Mouse (Mus musculus): ENCODE measurements at regions not wholly inside any gene's neighbourhood (a gene's known extent, or its start where the extent isn't known, plus 50 kb on each side); places are given as distances from the start of the nearest gene placed in this dataset.

GRCm38 (mm10) chr3:53792541-53792940 is 52.3 kb upstream of the Gm10985 start:
- Histone ChIP-seq H3K4me3 (replicated peaks; ENCODE audit: low read length) (no peak overlapping the region), H3K36me3 (ENCODE audit: insufficient read depth, low read length) (no peaks in the 10 kb centered on the region), H3K9me3 (ENCODE audit: low read length) (no peaks in the 10 kb centered on the region), H3K27me3 (ENCODE audit: insufficient read depth, low read length) (no peaks in the 10 kb centered on the region), H3K4me1 (replicated peaks; ENCODE audit: low read depth, low read length) (no peaks in the 10 kb centered on the region)
- TF ChIP-seq NANOG (IDR thresholded peaks at IDR 0.05; ENCODE audit: borderline replicate concordance, low read length) (no peak), CTCF (conservative IDR thresholded peaks at IDR 0.05; ENCODE audit: low read length) (no peak), POU5F1 (IDR thresholded peaks at IDR 0.05; ENCODE audit: borderline replicate concordance, low read length) (no peak)

- Histone ChIP-seq H3K4me1 (replicated peaks; ENCODE audit: low read depth, low read length) (no peaks in the 10 kb centered on the region), H3K4me3 (replicated peaks; ENCODE audit: low read length) (no peak overlapping the region), H3K27me3 (ENCODE audit: insufficient read depth, low read length) (no peaks in the 10 kb centered on the region), H3K9me3 (ENCODE audit: low read length) (no peaks in the 10 kb centered on the region), H3K36me3 (ENCODE audit: insufficient read depth, low read length) (no peaks in the 10 kb centered on the region)
- TF ChIP-seq POU5F1 (IDR thresholded peaks at IDR 0.05; ENCODE audit: borderline replicate concordance, low read length) (no peak), CTCF (conservative IDR thresholded peaks at IDR 0.05; ENCODE audit: low read length) (no peak), NANOG (IDR thresholded peaks at IDR 0.05; ENCODE audit: borderline replicate concordance, low read length) (no peak)
Measured at GRCm38 (mm10) chr3:53789706-53790105, 55.2 kb upstream of the Gm10985 start.

GRCm38 (mm10) chr3:53785201-53785600 is 59.7 kb upstream of the Gm10985 start:
- Histone ChIP-seq H3K4me1 (replicated peaks; ENCODE audit: low read depth, low read length) (no peaks in the 10 kb centered on the region), H3K9me3 (ENCODE audit: low read length) (no peaks in the 10 kb centered on the region), H3K36me3 (ENCODE audit: insufficient read depth, low read length) (no peaks in the 10 kb centered on the region), H3K4me3 (replicated peaks; ENCODE audit: low read length) (no peak overlapping the region), H3K27me3 (ENCODE audit: insufficient read depth, low read length) (no peaks in the 10 kb centered on the region)
- TF ChIP-seq POU5F1 (IDR thresholded peaks at IDR 0.05; ENCODE audit: borderline replicate concordance, low read length) = no peak
- TF ChIP-seq CTCF (conservative IDR thresholded peaks at IDR 0.05; ENCODE audit: low read length) = no peak
- TF ChIP-seq NANOG (IDR thresholded peaks at IDR 0.05; ENCODE audit: borderline replicate concordance, low read length) = no peak

GRCm38 (mm10) chr3:53776668-53777067 is 68.2 kb upstream of the Gm10985 start:
- no peaks in the 10 kb centered on the region for H3K9me3 ChIP-seq (ENCODE audit: low read length)
- H3K27me3 ChIP-seq (ENCODE audit: insufficient read depth, low read length) = no peaks in the 10 kb centered on the region
- no peaks in the 10 kb centered on the region for H3K36me3 ChIP-seq (ENCODE audit: insufficient read depth, low read length)
- no peak for TF ChIP-seq NANOG (IDR thresholded peaks at IDR 0.05; ENCODE audit: borderline replicate concordance, low read length)
- TF ChIP-seq CTCF (conservative IDR thresholded peaks at IDR 0.05; ENCODE audit: low read length) = no peak
- no peak for TF ChIP-seq POU5F1 (IDR thresholded peaks at IDR 0.05; ENCODE audit: borderline replicate concordance, low read length)
- H3K4me1 ChIP-seq (replicated peaks; ENCODE audit: low read depth, low read length) = no peaks in the 10 kb centered on the region
- H3K4me3 ChIP-seq (replicated peaks; ENCODE audit: low read length) = no peak overlapping the region

GRCm38 (mm10) chr3:53767601-53768000 is 77.3 kb upstream of the Gm10985 start:
- no peaks in the 10 kb centered on the region for H3K4me1 ChIP-seq (replicated peaks; ENCODE audit: low read depth, low read length)
- H3K27me3 ChIP-seq (ENCODE audit: insufficient read depth, low read length) = no peaks in the 10 kb centered on the region
- no peak for TF ChIP-seq NANOG (IDR thresholded peaks at IDR 0.05; ENCODE audit: borderline replicate concordance, low read length)
- TF ChIP-seq CTCF (conservative IDR thresholded peaks at IDR 0.05; ENCODE audit: low read length) = no peak
- TF ChIP-seq POU5F1 (IDR thresholded peaks at IDR 0.05; ENCODE audit: borderline replicate concordance, low read length) = no peak
- no peak overlapping the region for H3K4me3 ChIP-seq (replicated peaks; ENCODE audit: low read length)
- H3K9me3 ChIP-seq (ENCODE audit: low read length) = no peaks in the 10 kb centered on the region
- H3K36me3 ChIP-seq (ENCODE audit: insufficient read depth, low read length) = no peaks in the 10 kb centered on the region

GRCm38 (mm10) chr3:53763981-53764380 is 80.9 kb upstream of the Gm10985 start:
- H3K27me3 ChIP-seq (ENCODE audit: insufficient read depth, low read length) = no peaks in the 10 kb centered on the region

GRCm38 (mm10) chr3:53761514-53762075 is 83.3 kb upstream of the Gm10985 start:
- TF ChIP-seq NANOG (IDR thresholded peaks at IDR 0.05; ENCODE audit: borderline replicate concordance, low read length) (no peak), CTCF (conservative IDR thresholded peaks at IDR 0.05; ENCODE audit: low read length) (no peak), POU5F1 (IDR thresholded peaks at IDR 0.05; ENCODE audit: borderline replicate concordance, low read length) (no peak)
- no peaks in the 10 kb centered on the region for H3K4me1 ChIP-seq (replicated peaks; ENCODE audit: low read depth, low read length)
- no peaks in the 10 kb centered on the region for H3K27me3 ChIP-seq (ENCODE audit: insufficient read depth, low read length)
- H3K36me3 ChIP-seq (ENCODE audit: insufficient read depth, low read length) = no peaks in the 10 kb centered on the region
- no peak overlapping the region for H3K4me3 ChIP-seq (replicated peaks; ENCODE audit: low read length)
- no peaks in the 10 kb centered on the region for H3K9me3 ChIP-seq (ENCODE audit: low read length)

More at GRCm38 (mm10) chr3:53763981-53764380, 80.9 kb upstream of the Gm10985 start:
- no peak for TF ChIP-seq POU5F1 (IDR thresholded peaks at IDR 0.05; ENCODE audit: borderline replicate concordance, low read length)
- no peak for TF ChIP-seq NANOG (IDR thresholded peaks at IDR 0.05; ENCODE audit: borderline replicate concordance, low read length)
- TF ChIP-seq CTCF (conservative IDR thresholded peaks at IDR 0.05; ENCODE audit: low read length) = no peak
- Histone ChIP-seq H3K4me1 (replicated peaks; ENCODE audit: low read depth, low read length) (no peaks in the 10 kb centered on the region), H3K4me3 (replicated peaks; ENCODE audit: low read length) (no peak overlapping the region), H3K9me3 (ENCODE audit: low read length) (no peaks in the 10 kb centered on the region), H3K36me3 (ENCODE audit: insufficient read depth, low read length) (no peaks in the 10 kb centered on the region)

GRCm38 (mm10) chr3:53756115-53756853 is 88.6 kb upstream of the Gm10985 start:
- no peaks in the 10 kb centered on the region for H3K4me1 ChIP-seq (replicated peaks; ENCODE audit: low read depth, low read length)
- H3K27me3 ChIP-seq (ENCODE audit: insufficient read depth, low read length) = no peaks in the 10 kb centered on the region
- H3K4me3 ChIP-seq (replicated peaks; ENCODE audit: low read length) = no peak overlapping the region
- no peaks in the 10 kb centered on the region for H3K36me3 ChIP-seq (ENCODE audit: insufficient read depth, low read length)
- no peaks in the 10 kb centered on the region for H3K9me3 ChIP-seq (ENCODE audit: low read length)
- no peak for TF ChIP-seq POU5F1 (IDR thresholded peaks at IDR 0.05; ENCODE audit: borderline replicate concordance, low read length)
